Mouse (Mus musculus): Measurements from ENCODE around the gene Fibp. TPM values are rescaled to one million over a fixed set of nuclear protein-coding genes. Genes with fewer than 3 reads are reported as not detected.

Gene Fibp
- total RNA-seq, 2 experiments from 2014 or later = 35.2 to 41.5 TPM

- no peak for DNase-seq
- intact Hi-C loops (cut with DNase I) = no loop called here
Measured at GRCm38 (mm10) chr19:5459019-5459418, 1.4 kb upstream of the Fibp start.

- intact Hi-C loops (cut with DNase I) = loop anchor here (5.0 kb wide), 1 partner anchor 107 kb away; the partner anchor contains the start of gene Ap5b1
- no peak for DNase-seq
Measured at GRCm38 (mm10) chr19:5459896-5460295, 519 bp upstream of the Fibp start.

GRCm38 (mm10) chr19:5461411-5461810 lies 996 bp downstream of the Fibp start:
- intact Hi-C loops (cut with DNase I) = loop anchor here (5.0 kb wide), 1 partner anchor 106 kb away; the partner anchor contains the start of gene Ap5b1
- no peak for DNase-seq

DNA sequence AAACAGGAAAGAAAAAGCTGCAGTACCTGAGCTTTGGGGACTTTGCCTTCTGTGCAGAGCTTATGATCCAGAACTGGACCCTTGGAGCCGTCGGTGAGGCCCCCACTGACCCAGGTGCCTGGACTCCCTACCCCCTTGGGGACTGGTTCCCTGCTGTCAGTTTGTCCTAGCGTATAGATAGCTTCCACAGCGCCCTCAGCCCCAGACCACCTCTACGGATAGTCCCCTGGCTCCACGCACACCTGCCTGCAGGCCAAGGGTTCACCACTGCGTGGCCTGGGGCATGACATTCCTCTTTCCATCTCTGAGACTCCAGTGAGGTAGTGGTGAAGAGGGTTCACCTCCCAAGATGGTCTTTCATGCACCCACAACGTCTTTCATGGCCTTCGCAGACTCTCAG lies 2.8 kb downstream of the Fibp start:
- intact Hi-C loops (cut with DNase I) = loop anchor here (5.0 kb wide), 1 partner anchor 104 kb away; the partner anchor contains the start of gene Ap5b1
- DNase-seq = no peak

- DNase-seq = no peak
- intact Hi-C loops (cut with DNase I) = loop anchor here (5.0 kb wide), 1 partner anchor 103 kb away; the partner anchor contains the start of gene Ap5b1
Measured at GRCm38 (mm10) chr19:5463791-5464562, 3.6 kb downstream of the Fibp start.

- intact Hi-C loops (cut with DNase I) = no loop called here
- DNase-seq = no peak
Measured at GRCm38 (mm10) chr19:5465037-5465436, 4.6 kb downstream of the Fibp start.

DNA sequence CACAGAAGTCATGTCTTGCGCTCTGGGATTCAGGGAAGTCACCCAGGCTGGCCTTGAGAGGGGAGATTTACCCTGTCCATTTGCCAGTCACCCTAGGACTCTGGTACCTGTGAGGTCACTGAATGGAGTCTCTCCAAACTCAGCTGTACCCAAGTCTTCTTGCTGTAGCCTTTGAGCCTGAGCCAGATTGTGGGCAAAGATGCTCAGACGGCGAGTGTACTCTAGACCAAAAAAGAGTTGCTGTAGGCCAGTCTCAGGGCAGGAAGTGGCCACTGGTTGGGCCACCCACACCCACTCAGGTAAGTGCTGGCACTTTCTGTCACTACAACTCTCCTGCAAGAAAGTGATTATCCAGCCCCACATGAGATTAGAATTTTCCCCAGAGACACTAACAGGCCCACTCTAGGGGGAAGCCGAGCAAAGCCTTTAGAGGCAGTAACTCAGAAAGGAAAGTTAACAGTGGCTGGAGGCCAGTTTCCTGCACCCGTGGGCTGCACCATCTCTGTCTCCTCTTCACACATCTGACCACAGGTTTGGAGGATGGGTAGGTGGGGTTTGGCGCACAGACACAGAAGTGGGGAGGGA lies 6.6 kb downstream of the Fibp start:
- intact Hi-C loops (cut with DNase I) = no loop called here
- DNase-seq = no peak

- DNase-seq = no peak
- intact Hi-C loops (cut with DNase I) = no loop called here
Measured at GRCm38 (mm10) chr19:5468374-5468773, 8.0 kb downstream of the Fibp start, which contains the start of gene Ctsw. Gene Ctsw (minus strand): TSS chr19:5468507.

GRCm38 (mm10) chr19:5471846-5472245 lies 11.4 kb downstream of the Fibp start:
- intact Hi-C loops (cut with DNase I) = no loop called here
- no peak for DNase-seq

- DNase-seq = no peak
- intact Hi-C loops (cut with DNase I) = no loop called here
Measured at GRCm38 (mm10) chr19:5472857-5473256, 12.4 kb downstream of the Fibp start.

DNA sequence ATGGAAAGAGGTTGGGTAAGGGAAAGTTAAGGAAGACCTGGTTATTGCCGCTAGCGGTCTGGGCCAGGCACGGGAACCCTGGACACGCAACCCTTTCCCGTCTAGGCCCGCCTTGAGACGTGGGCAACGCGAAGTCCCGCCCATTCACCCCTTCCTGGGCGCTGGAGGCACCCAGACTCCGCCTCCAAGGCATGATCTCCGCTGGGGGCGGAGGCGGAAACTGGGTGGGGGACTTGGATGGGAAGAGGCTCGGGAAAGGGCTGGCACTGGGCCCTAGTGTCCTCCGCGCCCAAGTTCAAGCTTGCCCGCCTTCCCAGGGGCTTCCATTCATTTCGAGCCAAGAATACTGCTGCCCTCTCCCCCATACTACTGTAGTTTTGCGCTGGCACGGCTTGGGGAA lies 13.3 kb downstream of the Fibp start, which contains the start of gene Efemp2:
Gene Efemp2, plus strand, starts transcription at position 235 of the 400 bp plus-strand sequence.
- intact Hi-C loops (cut with DNase I) = no loop called here

DNA sequence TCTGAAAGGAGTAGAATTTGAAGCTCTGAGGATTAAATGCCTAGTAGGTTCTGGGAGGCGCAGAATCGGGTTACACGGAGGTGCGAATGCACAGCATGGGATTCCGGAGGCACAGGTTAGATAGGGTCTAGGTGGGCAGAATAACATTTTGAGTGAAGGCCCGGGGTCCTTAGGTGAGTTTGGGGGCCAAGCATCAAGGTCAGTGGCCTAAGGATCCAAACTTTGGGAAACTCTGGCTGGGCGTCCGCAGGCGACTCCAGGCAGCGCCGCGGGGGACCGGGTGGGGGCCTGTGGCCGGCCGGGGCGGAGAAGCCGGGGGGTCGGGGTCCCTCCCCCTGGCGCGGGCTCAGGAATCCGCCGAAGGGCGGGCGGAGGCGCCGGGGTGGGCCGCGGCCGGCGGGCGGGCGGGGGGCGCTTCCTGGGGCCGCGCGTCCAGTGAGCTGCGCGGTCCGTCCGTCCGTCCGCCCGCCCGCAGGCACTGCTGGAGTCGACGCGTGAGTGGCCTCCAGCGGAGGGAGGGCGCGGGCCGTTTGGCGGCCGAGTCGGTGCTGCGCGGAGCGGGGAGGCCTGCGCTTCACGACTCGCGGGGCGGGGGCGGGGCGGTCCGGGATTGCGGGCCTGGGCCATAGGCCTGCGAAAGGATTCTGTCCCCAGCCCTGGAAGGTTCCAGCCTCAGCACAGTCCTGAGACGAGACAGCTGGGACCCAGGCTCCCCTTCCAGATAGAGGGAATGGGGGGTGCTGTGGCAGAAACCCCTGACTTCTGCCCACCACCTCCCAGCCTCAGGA lies 14.1 kb downstream of the Fibp start:
- DNase-seq = peak in 1 of 2 experiments; percentile 42
- intact Hi-C loops (cut with DNase I) = no loop called here

More for the DNA sequence above, 13.3 kb downstream of the Fibp start, which contains the start of gene Efemp2:
- peak; percentile 67 to 84 for DNase-seq

DNA sequence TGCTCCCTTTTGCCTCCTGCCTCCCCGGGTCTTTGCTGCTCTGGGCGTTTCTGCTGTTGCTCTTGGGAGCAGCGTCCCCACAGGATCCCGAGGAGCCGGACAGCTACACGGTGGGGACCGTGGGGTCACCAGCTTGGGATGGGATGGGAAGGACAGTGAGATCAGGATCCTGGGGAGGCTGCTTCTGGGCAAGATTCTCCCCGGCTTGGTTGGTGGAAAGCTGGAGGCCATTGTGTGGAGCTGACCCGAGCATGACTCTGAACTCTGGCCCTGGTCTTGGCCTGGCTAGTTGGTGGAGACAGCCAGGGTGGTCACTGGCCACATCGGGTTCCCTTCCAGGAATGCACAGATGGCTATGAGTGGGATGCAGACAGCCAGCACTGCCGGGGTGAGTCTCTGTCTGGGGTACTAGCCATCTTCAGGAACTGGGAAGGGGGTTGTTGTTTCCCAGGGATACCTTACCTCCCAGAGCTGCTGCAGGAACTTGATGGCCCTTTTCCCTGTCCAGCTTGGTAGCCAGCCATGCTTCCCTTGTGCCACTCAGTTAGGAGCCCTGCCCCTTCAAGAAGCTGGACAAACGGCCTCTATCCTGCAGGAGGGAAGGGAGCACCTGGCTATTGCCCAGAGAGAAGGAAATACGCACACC lies 14.8 kb downstream of the Fibp start:
- intact Hi-C loops (cut with DNase I) = no loop called here
- no peak for DNase-seq

DNA sequence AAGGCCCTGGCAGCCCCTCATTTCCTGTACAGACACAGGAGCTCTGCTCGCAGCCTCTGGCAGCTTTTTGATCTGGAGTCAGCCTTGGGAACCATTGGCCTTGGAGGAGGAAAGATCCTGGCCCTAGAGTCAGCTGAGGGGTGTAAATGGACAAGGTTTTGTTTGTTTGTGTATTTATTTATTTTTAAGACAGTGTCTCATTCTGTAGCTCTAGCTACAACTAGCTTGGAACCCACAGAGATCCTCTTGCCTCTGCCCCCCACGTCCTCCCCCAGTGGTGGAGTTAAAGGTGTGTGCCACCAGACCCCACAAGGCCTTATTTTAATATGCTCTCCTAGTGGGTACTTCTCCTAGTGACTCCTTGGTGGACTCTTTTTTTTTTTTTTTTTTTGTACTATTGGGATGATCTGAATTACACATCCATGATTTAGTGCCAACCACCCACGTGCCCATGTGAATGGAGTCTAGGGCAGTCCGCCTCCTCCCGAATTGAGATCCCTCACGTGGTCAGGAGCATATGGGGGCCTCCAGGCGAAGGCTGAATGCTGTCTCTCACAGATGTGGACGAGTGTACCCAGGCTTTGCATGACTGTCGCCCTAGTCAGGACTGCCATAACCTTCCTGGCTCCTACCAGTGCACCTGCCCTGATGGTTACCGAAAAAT lies 16.7 kb downstream of the Fibp start:
- intact Hi-C loops (cut with DNase I) = no loop called here

DNA sequence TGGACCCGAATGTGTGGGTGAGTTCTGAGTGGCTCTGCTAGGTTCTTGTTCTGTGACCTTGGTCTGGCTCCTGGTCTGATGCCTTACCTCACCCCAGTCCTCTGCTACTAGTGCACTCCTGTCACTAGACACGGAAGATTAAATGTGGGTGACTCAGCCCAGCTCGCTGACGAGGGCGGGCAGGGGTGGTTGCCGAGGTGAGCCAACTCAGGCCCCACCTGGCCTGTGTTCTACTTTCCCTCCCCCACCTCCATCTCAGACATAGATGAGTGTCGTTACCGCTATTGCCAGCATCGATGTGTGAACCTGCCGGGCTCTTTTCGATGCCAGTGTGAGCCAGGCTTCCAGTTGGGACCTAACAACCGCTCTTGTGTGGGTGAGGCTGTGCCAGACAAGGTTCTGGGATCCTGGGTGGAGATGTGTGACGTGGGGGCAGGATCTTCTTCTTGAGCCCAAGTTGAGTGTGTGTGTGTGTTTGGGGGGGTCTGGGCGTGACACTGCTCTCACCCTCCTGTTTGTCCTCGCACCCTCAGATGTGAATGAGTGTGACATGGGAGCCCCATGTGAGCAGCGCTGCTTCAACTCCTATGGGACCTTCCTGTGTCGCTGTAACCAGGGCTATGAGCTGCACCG lies 17.4 kb downstream of the Fibp start:
- DNase-seq = no peak
- intact Hi-C loops (cut with DNase I) = no loop called here

More for the DNA sequence above, 16.7 kb downstream of the Fibp start:
- DNase-seq = no peak

DNA sequence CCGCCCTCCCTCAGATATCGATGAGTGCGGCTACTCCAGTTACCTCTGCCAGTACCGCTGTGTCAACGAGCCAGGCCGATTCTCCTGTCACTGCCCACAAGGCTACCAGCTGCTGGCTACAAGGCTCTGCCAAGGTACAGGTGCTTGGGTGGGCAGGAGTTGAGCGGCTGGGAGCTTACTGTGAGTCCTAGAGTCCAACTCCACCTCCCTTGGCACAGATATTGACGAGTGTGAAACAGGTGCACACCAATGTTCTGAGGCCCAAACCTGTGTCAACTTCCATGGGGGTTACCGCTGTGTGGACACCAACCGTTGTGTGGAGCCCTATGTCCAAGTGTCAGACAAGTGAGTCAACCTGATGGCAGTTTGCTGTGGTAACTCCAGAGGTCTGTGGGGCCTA lies 19.6 kb downstream of the Fibp start:
- DNase-seq = no peak
- intact Hi-C loops (cut with DNase I) = no loop called here

DNA sequence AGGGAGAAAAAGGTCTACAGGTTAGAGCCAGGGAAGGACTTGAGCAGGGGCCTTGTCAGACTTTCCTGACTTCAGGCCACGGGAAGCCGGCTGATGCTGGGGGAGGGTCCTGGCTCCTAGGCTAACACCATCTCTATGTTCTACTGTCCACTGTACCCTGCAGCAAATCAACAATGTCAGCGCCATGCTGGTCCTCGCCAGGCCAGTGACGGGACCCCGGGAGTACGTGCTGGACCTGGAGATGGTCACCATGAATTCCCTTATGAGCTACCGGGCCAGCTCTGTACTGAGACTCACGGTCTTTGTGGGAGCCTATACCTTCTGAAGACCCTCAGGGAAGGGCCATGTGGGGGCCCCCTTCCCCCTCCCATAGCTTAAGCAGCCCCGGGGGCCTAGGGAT lies 21.0 kb downstream of the Fibp start:
- DNase-seq = no peak
- intact Hi-C loops (cut with DNase I) = no loop called here

GRCm38 (mm10) chr19:5483386-5484359 lies 23.3 kb downstream of the Fibp start:
- DNase-seq = no peak
- intact Hi-C loops (cut with DNase I) = no loop called here

Measured in gastrocnemius, postnatal 36 days (tissue).